Mouse (Mus musculus): ENCODE measurements around the gene Adcy7. TPM values are rescaled to one million over a fixed set of nuclear protein-coding genes. Genes with fewer than 3 reads are reported as not detected.

The Adcy7 gene
- polyA plus RNA-seq, 1 experiment from 2014 or later = 2.2 TPM

- Histone ChIP-seq H3K9ac (replicated peaks; ENCODE audit: low read depth, low read length) (no peak overlapping the region), H3K36me3 (ENCODE audit: control insufficient read depth, insufficient read depth, low read length) (no peaks in the 10 kb centered on the region), H3K4me3 (ENCODE audit: low read depth, low read length) (no peak overlapping the region), H3K9me3 (ENCODE audit: control insufficient read depth, low read length) (no peaks in the 10 kb centered on the region), H3K4me2 (ENCODE audit: low read depth, low read length) (no peak overlapping the region), H3K27ac (ENCODE audit: low read depth, low read length) (no peak overlapping the region), H3K27me3 (ENCODE audit: control insufficient read depth, insufficient read depth, low read length) (no peaks in the 10 kb centered on the region), H3K4me1 (ENCODE audit: control insufficient read depth, insufficient read depth, low read length) (no peaks in the 10 kb centered on the region)
- ATAC-seq (ENCODE audit: low read depth) = no peak
- 69% methylated on average over 14 of the region's 14 CpGs for WGBS
These were observed 34.3 kb downstream of the Adcy7 start for GRCm38 (mm10) chr8:88306511-88306910.

GRCm38 (mm10) chr8:88307736-88308135 is 35.5 kb downstream of the Adcy7 start:
- H3K4me1 ChIP-seq (ENCODE audit: control insufficient read depth, insufficient read depth, low read length) = no peaks in the 10 kb centered on the region
- no peak overlapping the region for H3K9ac ChIP-seq (replicated peaks; ENCODE audit: low read depth, low read length)
- no peak for ATAC-seq (ENCODE audit: low read depth)
- no peaks in the 10 kb centered on the region for H3K9me3 ChIP-seq (ENCODE audit: control insufficient read depth, low read length)
- H3K36me3 ChIP-seq (ENCODE audit: control insufficient read depth, insufficient read depth, low read length) = no peaks in the 10 kb centered on the region
- no peak overlapping the region for H3K4me3 ChIP-seq (ENCODE audit: low read depth, low read length)
- 88% methylated on average over 4 of the region's 4 CpGs for WGBS
- no peaks in the 10 kb centered on the region for H3K27me3 ChIP-seq (ENCODE audit: control insufficient read depth, insufficient read depth, low read length)
- H3K27ac ChIP-seq (ENCODE audit: low read depth, low read length) = no peak overlapping the region
- no peak overlapping the region for H3K4me2 ChIP-seq (ENCODE audit: low read depth, low read length)

- 83% methylated on average over 10 of the region's 10 CpGs for WGBS
These were observed 37.2 kb downstream of the Adcy7 start for GRCm38 (mm10) chr8:88309274-88309873.

GRCm38 (mm10) chr8:88309881-88310280 is 37.7 kb downstream of the Adcy7 start:
- no peak overlapping the region for H3K9ac ChIP-seq (replicated peaks; ENCODE audit: low read depth, low read length)
- no peak overlapping the region for H3K27ac ChIP-seq (ENCODE audit: low read depth, low read length)
- H3K4me2 ChIP-seq (ENCODE audit: low read depth, low read length) = no peak overlapping the region
- no peak overlapping the region for H3K4me3 ChIP-seq (ENCODE audit: low read depth, low read length)
- H3K4me1 ChIP-seq (ENCODE audit: control insufficient read depth, insufficient read depth, low read length) = no peaks in the 10 kb centered on the region
- H3K27me3 ChIP-seq (ENCODE audit: control insufficient read depth, insufficient read depth, low read length) = no peaks in the 10 kb centered on the region
- ATAC-seq (ENCODE audit: low read depth) = no peak
- no peaks in the 10 kb centered on the region for H3K9me3 ChIP-seq (ENCODE audit: control insufficient read depth, low read length)
- H3K36me3 ChIP-seq (ENCODE audit: control insufficient read depth, insufficient read depth, low read length) = no peaks in the 10 kb centered on the region
- 93% methylated on average over 7 of the region's 7 CpGs for WGBS

More at GRCm38 (mm10) chr8:88309274-88309873, 37.2 kb downstream of the Adcy7 start:
- Histone ChIP-seq H3K4me3 (ENCODE audit: low read depth, low read length) (no peak overlapping the region), H3K27ac (ENCODE audit: low read depth, low read length) (no peak overlapping the region), H3K36me3 (ENCODE audit: control insufficient read depth, insufficient read depth, low read length) (no peaks in the 10 kb centered on the region), H3K4me1 (ENCODE audit: control insufficient read depth, insufficient read depth, low read length) (no peaks in the 10 kb centered on the region), H3K9me3 (ENCODE audit: control insufficient read depth, low read length) (no peaks in the 10 kb centered on the region), H3K9ac (replicated peaks; ENCODE audit: low read depth, low read length) (no peak overlapping the region), H3K4me2 (ENCODE audit: low read depth, low read length) (no peak overlapping the region), H3K27me3 (ENCODE audit: control insufficient read depth, insufficient read depth, low read length) (no peaks in the 10 kb centered on the region)
- no peak for ATAC-seq (ENCODE audit: low read depth)

GRCm38 (mm10) chr8:88310286-88310685 is 38.1 kb downstream of the Adcy7 start:
- Histone ChIP-seq H3K27me3 (ENCODE audit: control insufficient read depth, insufficient read depth, low read length) (no peaks in the 10 kb centered on the region), H3K36me3 (ENCODE audit: control insufficient read depth, insufficient read depth, low read length) (no peaks in the 10 kb centered on the region), H3K9me3 (ENCODE audit: control insufficient read depth, low read length) (no peaks in the 10 kb centered on the region), H3K9ac (replicated peaks; ENCODE audit: low read depth, low read length) (no peak overlapping the region), H3K4me1 (ENCODE audit: control insufficient read depth, insufficient read depth, low read length) (no peaks in the 10 kb centered on the region), H3K4me3 (ENCODE audit: low read depth, low read length) (no peak overlapping the region), H3K4me2 (ENCODE audit: low read depth, low read length) (no peak overlapping the region), H3K27ac (ENCODE audit: low read depth, low read length) (no peak overlapping the region)
- WGBS = 91% methylated on average over 13 of the region's 13 CpGs
- no peak for ATAC-seq (ENCODE audit: low read depth)

GRCm38 (mm10) chr8:88312966-88313365 is 40.8 kb downstream of the Adcy7 start:
- Histone ChIP-seq H3K4me3 (ENCODE audit: low read depth, low read length) (no peak overlapping the region), H3K9me3 (ENCODE audit: control insufficient read depth, low read length) (no peaks in the 10 kb centered on the region), H3K27me3 (ENCODE audit: control insufficient read depth, insufficient read depth, low read length) (no peaks in the 10 kb centered on the region), H3K36me3 (ENCODE audit: control insufficient read depth, insufficient read depth, low read length) (no peaks in the 10 kb centered on the region), H3K9ac (replicated peaks; ENCODE audit: low read depth, low read length) (no peak overlapping the region), H3K27ac (ENCODE audit: low read depth, low read length) (no peak overlapping the region), H3K4me2 (ENCODE audit: low read depth, low read length) (no peak overlapping the region), H3K4me1 (ENCODE audit: control insufficient read depth, insufficient read depth, low read length) (no peaks in the 10 kb centered on the region)
- no peak for ATAC-seq (ENCODE audit: low read depth)
- 84% methylated on average over 8 of the region's 8 CpGs for WGBS

GRCm38 (mm10) chr8:88313991-88314390 is 41.8 kb downstream of the Adcy7 start:
- no peaks in the 10 kb centered on the region for H3K27me3 ChIP-seq (ENCODE audit: control insufficient read depth, insufficient read depth, low read length)
- WGBS = 92% methylated on average over 12 of the region's 12 CpGs
- no peak overlapping the region for H3K9ac ChIP-seq (replicated peaks; ENCODE audit: low read depth, low read length)
- H3K4me3 ChIP-seq (ENCODE audit: low read depth, low read length) = no peak overlapping the region
- no peak overlapping the region for H3K4me2 ChIP-seq (ENCODE audit: low read depth, low read length)
- no peak overlapping the region for H3K27ac ChIP-seq (ENCODE audit: low read depth, low read length)
- no peak for ATAC-seq (ENCODE audit: low read depth)
- H3K4me1 ChIP-seq (ENCODE audit: control insufficient read depth, insufficient read depth, low read length) = no peaks in the 10 kb centered on the region
- H3K36me3 ChIP-seq (ENCODE audit: control insufficient read depth, insufficient read depth, low read length) = no peaks in the 10 kb centered on the region
- H3K9me3 ChIP-seq (ENCODE audit: control insufficient read depth, low read length) = no peaks in the 10 kb centered on the region

- Histone ChIP-seq H3K27me3 (ENCODE audit: control insufficient read depth, insufficient read depth, low read length) (no peaks in the 10 kb centered on the region), H3K9me3 (ENCODE audit: control insufficient read depth, low read length) (no peaks in the 10 kb centered on the region), H3K27ac (ENCODE audit: low read depth, low read length) (no peak overlapping the region), H3K9ac (replicated peaks; ENCODE audit: low read depth, low read length) (no peak overlapping the region), H3K4me3 (ENCODE audit: low read depth, low read length) (no peak overlapping the region), H3K4me1 (ENCODE audit: control insufficient read depth, insufficient read depth, low read length) (no peaks in the 10 kb centered on the region), H3K4me2 (ENCODE audit: low read depth, low read length) (no peak overlapping the region), H3K36me3 (ENCODE audit: control insufficient read depth, insufficient read depth, low read length) (no peaks in the 10 kb centered on the region)
- ATAC-seq (ENCODE audit: low read depth) = no peak
- WGBS = 93% methylated on average over 8 of the region's 8 CpGs
These were observed 43.1 kb downstream of the Adcy7 start for GRCm38 (mm10) chr8:88315302-88315701.

- H3K4me2 ChIP-seq (ENCODE audit: low read depth, low read length) = no peak overlapping the region
- H3K9me3 ChIP-seq (ENCODE audit: control insufficient read depth, low read length) = no peaks in the 10 kb centered on the region
- no peaks in the 10 kb centered on the region for H3K4me1 ChIP-seq (ENCODE audit: control insufficient read depth, insufficient read depth, low read length)
- no peaks in the 10 kb centered on the region for H3K27me3 ChIP-seq (ENCODE audit: control insufficient read depth, insufficient read depth, low read length)
- H3K4me3 ChIP-seq (ENCODE audit: low read depth, low read length) = no peak overlapping the region
- peak; percentile 64 for ATAC-seq (ENCODE audit: low read depth)
- no peak overlapping the region for H3K9ac ChIP-seq (replicated peaks; ENCODE audit: low read depth, low read length)
- no peaks in the 10 kb centered on the region for H3K36me3 ChIP-seq (ENCODE audit: control insufficient read depth, insufficient read depth, low read length)
- 60% methylated on average over 8 of the region's 8 CpGs for WGBS
- no peak overlapping the region for H3K27ac ChIP-seq (ENCODE audit: low read depth, low read length)
These were observed 44.1 kb downstream of the Adcy7 start for GRCm38 (mm10) chr8:88316139-88316931.
